Mouse (Mus musculus): ENCODE results near the gene Thyn1.

DNA sequence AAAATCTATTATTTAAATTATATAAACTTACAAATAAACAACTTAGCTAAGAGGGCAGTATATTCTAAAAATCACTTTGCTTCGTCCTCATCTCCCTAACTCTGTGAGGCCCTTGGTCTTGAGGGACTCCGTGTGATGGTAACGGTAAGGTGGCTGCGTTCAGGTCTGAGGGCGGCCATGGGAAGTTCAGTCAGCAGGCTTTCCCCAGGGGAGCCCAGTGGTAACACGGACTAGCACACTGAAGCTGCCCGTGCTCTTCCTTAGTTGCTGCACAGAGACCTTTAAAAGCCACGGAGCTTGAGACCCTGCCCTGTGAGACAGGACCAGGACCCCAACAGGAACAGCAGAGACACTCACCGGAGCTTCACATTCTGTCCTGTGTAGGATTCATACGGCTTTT, 19.5 kb downstream of the Thyn1 start:
- no peak for TF ChIP-seq CTCF (IDR thresholded peaks at IDR 0.05; ENCODE audit: low read depth, low read length)
- no peak for TF ChIP-seq POLR2A (IDR thresholded peaks at IDR 0.05; ENCODE audit: insufficient read depth, low read length)
- no peak for TF ChIP-seq EP300 (IDR thresholded peaks at IDR 0.05; ENCODE audit: insufficient read depth, low read depth, low read length)

Measured in ES-Bruce4 (cell line).